Mouse (Mus musculus): Measurements from ENCODE around the gene Def8. TPM values are rescaled to one million over a fixed set of nuclear protein-coding genes. Genes with fewer than 3 reads are reported as not detected.
A peak's percentile ranks its signal among the peaks of the same experiment; 100 is the strongest.

Gene Def8
- polyA plus RNA-seq, 1 experiment from 2014 or later: 34.1 TPM

DNA sequence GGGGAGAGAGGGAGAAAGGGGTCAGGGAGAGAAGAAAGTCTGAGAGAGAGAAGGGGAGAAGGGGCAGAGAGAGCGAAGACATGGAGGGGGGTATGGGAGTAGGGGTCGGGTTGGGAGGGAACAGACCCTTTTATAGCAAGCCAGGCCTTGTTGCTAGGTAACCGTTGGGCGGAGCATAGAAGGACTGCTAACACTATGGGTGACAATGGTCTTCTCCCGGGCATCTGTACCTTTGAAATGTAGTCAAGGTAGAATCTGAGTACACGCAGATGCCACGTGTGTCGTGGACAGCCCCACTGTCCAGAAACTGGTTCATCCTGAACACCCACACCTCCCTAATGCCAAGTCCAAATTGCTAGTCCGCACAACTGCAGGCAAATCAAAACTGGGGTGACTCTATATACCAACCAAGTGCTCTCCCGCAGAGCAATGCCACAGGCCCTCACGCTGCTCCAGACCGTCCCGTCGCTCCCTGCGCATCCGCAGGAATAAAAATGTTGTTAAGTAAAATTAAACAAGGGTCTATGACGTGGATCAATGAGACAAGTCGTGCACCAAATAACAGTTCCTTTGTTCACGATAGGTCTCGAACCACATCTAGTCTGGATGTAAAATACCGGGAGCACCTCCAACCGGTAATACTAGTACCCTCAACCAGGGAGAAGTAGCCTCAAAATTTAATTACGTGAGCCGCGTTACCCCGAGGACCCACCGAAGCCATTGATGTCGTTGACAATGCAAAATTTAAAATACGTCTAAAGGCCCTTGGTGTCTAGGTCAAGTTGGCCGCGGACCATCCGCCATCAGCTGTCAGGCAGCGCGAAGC is 53.8 kb downstream of the Def8 start:
- no peak for TF ChIP-seq CTCF (IDR thresholded peaks at IDR 0.05; ENCODE audit: low read depth)
- Histone ChIP-seq H3K4me3 (ENCODE audit: low read depth, low read length) (peak overlapping the region; percentile 64), H3K36me3 (ENCODE audit: insufficient read depth) (peaks cover 18% of the 10 kb centered on the region), H3K9ac (peak overlapping the region; percentile 65), H3K27ac (ENCODE audit: low read depth) (peak overlapping the region; percentile 87), H3K4me2 (peak overlapping the region; percentile 84), H3K4me1 (ENCODE audit: insufficient read depth) (peaks cover 10% of the 10 kb centered on the region; the same call in 1 of the 2 replicates), H3K27me3 (ENCODE audit: insufficient read depth, low read length) (no peaks in the 10 kb centered on the region), H3K9me3 (ENCODE audit: low read depth, low read length) (no peaks in the 10 kb centered on the region)
- DNase-seq (peak; percentile 39), ATAC-seq (ENCODE audit: insufficient read depth) (peak; percentile 37; the same call in 1 of the 2 replicates)
- WGBS: 10% methylated on average over 34 of the region's 34 CpGs

- peak within 1 kb of the TSS; percentile 87 for H3K27ac ChIP-seq (ENCODE audit: low read depth)
Observed at GRCm38 (mm10) chr8:123477737-123478258, 54.5 kb downstream of the Def8 start, which contains the start of gene Afg3l1. Gene Afg3l1 (plus strand): TSS chr8:123477903.

DNA sequence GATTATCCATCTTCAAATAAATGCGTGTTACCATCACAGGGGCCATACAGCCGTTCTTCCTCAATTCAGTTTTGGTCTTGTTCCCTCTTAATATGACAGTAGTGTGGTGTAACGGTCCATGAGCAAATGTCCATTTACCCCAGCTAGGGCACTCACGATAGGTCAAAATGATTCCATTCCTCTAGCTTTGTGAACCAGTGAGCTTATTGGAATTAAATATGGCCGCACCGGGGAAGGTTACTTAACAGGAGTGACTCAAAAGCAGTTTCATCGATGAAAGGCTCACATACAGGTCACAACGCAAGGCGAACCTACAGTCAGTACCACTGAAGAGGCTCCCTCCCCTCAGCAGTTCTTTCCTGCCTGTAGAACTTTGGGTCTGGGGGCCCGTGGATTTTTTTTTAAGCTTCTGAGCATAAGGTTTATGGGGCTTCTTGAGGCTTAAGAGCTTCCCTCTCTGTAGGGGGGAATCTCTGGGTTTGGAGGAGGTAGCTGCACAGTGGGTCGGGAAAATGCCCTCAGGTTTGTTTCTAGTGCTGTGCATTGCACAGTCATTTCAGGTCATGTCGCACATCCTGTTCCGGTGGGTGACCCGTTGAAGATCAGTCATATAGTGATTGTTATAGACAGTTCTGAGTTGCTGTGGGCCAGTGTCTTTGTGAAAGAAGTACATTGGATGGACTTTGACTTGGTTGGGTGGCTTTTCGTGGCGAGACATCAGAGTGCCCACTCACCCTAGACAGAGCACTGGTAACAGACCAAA is 55.3 kb downstream of the Def8 start:
- Histone ChIP-seq H3K27me3 (ENCODE audit: insufficient read depth, low read length) (no peaks in the 10 kb centered on the region), H3K4me2 (peak overlapping the region; percentile 84), H3K9me3 (ENCODE audit: low read depth, low read length) (no peaks in the 10 kb centered on the region), H3K9ac (peak overlapping the region; percentile 65), H3K4me1 (ENCODE audit: insufficient read depth) (peaks cover 10% of the 10 kb centered on the region; the same call in 1 of the 2 replicates), H3K27ac (ENCODE audit: low read depth) (peak overlapping the region; percentile 87), H3K4me3 (ENCODE audit: low read depth, low read length) (peak overlapping the region; percentile 64), H3K36me3 (ENCODE audit: insufficient read depth) (peaks cover 32% of the 10 kb centered on the region)
- WGBS: 36% methylated on average over 16 of the region's 16 CpGs
- no peak for TF ChIP-seq CTCF (IDR thresholded peaks at IDR 0.05; ENCODE audit: low read depth)
- 0 out of 2 replicates have a peak, but pooled peaks have one; percentile 1 for ATAC-seq (ENCODE audit: insufficient read depth)
- DNase-seq: peak; percentile 41

More at GRCm38 (mm10) chr8:123477737-123478258, 54.5 kb downstream of the Def8 start, which contains the start of gene Afg3l1:
- WGBS: under 1% methylated on average over 58 of the region's 58 CpGs
- Histone ChIP-seq H3K4me1 (ENCODE audit: insufficient read depth) (peaks cover 10% of the 10 kb centered on the region; the same call in 1 of the 2 replicates), H3K4me2 (peak within 1 kb of the TSS; percentile 84), H3K4me3 (ENCODE audit: low read depth, low read length) (peak within 1 kb of the TSS; percentile 64), H3K27me3 (ENCODE audit: insufficient read depth, low read length) (no peaks in the 10 kb centered on the region), H3K9ac (peak within 1 kb of the TSS; percentile 65), H3K36me3 (ENCODE audit: insufficient read depth) (peaks cover 25% of the 10 kb centered on the region), H3K9me3 (ENCODE audit: low read depth, low read length) (no peaks in the 10 kb centered on the region)
- ATAC-seq (ENCODE audit: insufficient read depth) (peak; percentile 94), DNase-seq (peak; percentile 97)
- TF ChIP-seq CTCF (IDR thresholded peaks at IDR 0.05; ENCODE audit: low read depth): no peak

DNA sequence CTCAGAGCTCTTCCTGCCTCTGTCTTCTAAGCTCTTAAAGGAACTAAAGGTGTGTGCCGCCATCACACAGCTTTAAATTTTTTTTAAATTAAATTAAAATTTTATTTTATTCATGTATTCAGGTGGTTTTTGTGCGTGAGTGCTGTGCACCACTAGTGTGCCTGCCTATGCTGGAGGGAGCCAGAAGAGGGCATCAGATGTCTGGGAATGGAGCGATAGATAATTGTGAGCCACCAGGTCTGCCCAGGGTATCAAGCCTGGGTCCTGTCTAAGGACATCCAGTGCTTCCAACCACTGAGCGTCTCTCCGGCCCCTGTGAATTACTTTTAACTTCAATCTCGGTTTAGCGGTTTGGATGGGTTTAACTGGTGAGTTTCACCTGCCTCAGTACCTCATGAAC is 59.3 kb downstream of the Def8 start:
- Histone ChIP-seq H3K4me1 (ENCODE audit: insufficient read depth) (peaks cover 7% of the 10 kb centered on the region; the same call in 1 of the 2 replicates), H3K36me3 (ENCODE audit: insufficient read depth) (peaks cover 70% of the 10 kb centered on the region), H3K27ac (ENCODE audit: low read depth) (no peak overlapping the region), H3K27me3 (ENCODE audit: insufficient read depth, low read length) (no peaks in the 10 kb centered on the region), H3K9ac (no peak overlapping the region), H3K9me3 (ENCODE audit: low read depth, low read length) (no peaks in the 10 kb centered on the region), H3K4me2 (no peak overlapping the region), H3K4me3 (ENCODE audit: low read depth, low read length) (no peak overlapping the region)
- peak; percentile 9 for DNase-seq
- no peak for ATAC-seq (ENCODE audit: insufficient read depth)
- 83% methylated on average over 7 of the region's 7 CpGs for WGBS
- TF ChIP-seq CTCF (IDR thresholded peaks at IDR 0.05; ENCODE audit: low read depth): no peak

- Histone ChIP-seq H3K9ac (no peak overlapping the region), H3K36me3 (ENCODE audit: insufficient read depth) (peaks cover 95% of the 10 kb centered on the region), H3K27ac (ENCODE audit: low read depth) (no peak overlapping the region), H3K4me3 (ENCODE audit: low read depth, low read length) (no peak overlapping the region), H3K4me1 (ENCODE audit: insufficient read depth) (no peaks in the 10 kb centered on the region), H3K9me3 (ENCODE audit: low read depth, low read length) (no peaks in the 10 kb centered on the region), H3K4me2 (no peak overlapping the region), H3K27me3 (ENCODE audit: insufficient read depth, low read length) (no peaks in the 10 kb centered on the region)
- DNase-seq (no peak), ATAC-seq (ENCODE audit: insufficient read depth) (no peak)
- 89% methylated on average over 15 of the region's 15 CpGs for WGBS
- TF ChIP-seq CTCF (IDR thresholded peaks at IDR 0.05; ENCODE audit: low read depth): no peak
Observed at GRCm38 (mm10) chr8:123491280-123492075, 68.2 kb downstream of the Def8 start.

DNA sequence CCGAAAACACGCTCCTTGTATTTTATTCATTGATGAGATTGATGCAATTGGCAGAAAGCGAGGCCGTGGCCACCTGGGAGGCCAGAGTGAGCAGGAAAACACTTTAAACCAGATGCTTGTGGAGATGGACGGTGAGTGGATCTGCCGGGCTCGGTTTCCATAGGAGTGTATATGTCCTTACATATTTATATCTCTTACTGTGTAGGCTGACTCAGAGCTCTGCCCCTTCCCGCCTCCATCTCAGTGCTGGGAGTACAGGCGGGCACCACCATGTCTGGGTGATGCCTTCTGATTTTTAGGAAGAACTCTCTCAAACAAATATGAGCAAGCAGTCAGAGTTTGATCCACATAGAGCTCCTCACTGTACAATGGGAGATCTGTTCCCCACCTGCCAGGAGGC is 69.6 kb downstream of the Def8 start:
- Histone ChIP-seq H3K9me3 (ENCODE audit: low read depth, low read length) (no peaks in the 10 kb centered on the region), H3K27me3 (ENCODE audit: insufficient read depth, low read length) (no peaks in the 10 kb centered on the region), H3K36me3 (ENCODE audit: insufficient read depth) (peaks cover 95% of the 10 kb centered on the region), H3K4me2 (no peak overlapping the region), H3K27ac (ENCODE audit: low read depth) (no peak overlapping the region), H3K4me3 (ENCODE audit: low read depth, low read length) (no peak overlapping the region), H3K9ac (no peak overlapping the region), H3K4me1 (ENCODE audit: insufficient read depth) (no peaks in the 10 kb centered on the region)
- no peak for TF ChIP-seq CTCF (IDR thresholded peaks at IDR 0.05; ENCODE audit: low read depth)
- WGBS: 95% methylated on average over 9 of the region's 9 CpGs
- ATAC-seq (ENCODE audit: insufficient read depth) (no peak), DNase-seq (no peak)
